Mouse (Mus musculus) left cerebral cortex, adult 9 months (tissue): Measurements from ENCODE around the gene Foxa2.

Source experiments
- DNase-seq, 2 experiments: peaks; one replicate each; pipeline ENCODE4 v3.0.0; 2022; ENCODE audit warnings: low spot score in 2 of 2

Gene Foxa2

GRCm38 (mm10) chr2:148046799-148047165 is at the start of gene Foxa2:
Gene Foxa2, minus strand, starts transcription at chr2:148046969.
- DNase-seq = no peak

DNA sequence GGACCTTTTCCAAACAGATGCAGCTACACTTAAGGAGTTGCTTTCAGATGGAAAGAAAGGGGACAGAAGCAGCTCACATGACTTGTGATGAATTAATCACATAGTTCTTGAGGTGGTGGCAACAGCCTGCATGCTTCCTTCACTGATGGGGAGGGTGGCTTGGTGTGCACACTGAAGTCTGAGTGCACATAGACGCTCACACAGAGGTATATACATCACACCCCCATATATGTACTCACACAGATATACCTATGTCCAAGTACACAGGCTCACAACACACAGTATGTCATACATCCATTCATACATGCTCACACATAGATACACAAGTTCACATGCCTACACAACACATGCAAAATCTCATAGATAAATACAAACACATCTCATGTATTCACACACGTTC is 45.3 kb upstream of the Foxa2 start:
- DNase-seq = no peak

- DNase-seq = no peak
These were observed 44.9 kb upstream of the Foxa2 start for GRCm38 (mm10) chr2:148091657-148092056.

- DNase-seq = no peak
These were observed 43.3 kb upstream of the Foxa2 start for GRCm38 (mm10) chr2:148090071-148090470.

GRCm38 (mm10) chr2:148085529-148085928 is 38.8 kb upstream of the Foxa2 start:
- no peak for DNase-seq

- no peak for DNase-seq
These were observed 38.4 kb upstream of the Foxa2 start for GRCm38 (mm10) chr2:148085126-148085525.

GRCm38 (mm10) chr2:148082283-148082682 is 35.5 kb upstream of the Foxa2 start:
- peak in 1 of 2 experiments; percentile 5 for DNase-seq

- no peak for DNase-seq
These were observed 13.9 kb upstream of the Foxa2 start for GRCm38 (mm10) chr2:148060705-148061104.

GRCm38 (mm10) chr2:148053411-148053810 is 6.6 kb upstream of the Foxa2 start:
- no peak for DNase-seq

GRCm38 (mm10) chr2:148048484-148049129 is 1.8 kb upstream of the Foxa2 start:
- peak in 1 of 2 experiments; percentile 48 for DNase-seq

DNA sequence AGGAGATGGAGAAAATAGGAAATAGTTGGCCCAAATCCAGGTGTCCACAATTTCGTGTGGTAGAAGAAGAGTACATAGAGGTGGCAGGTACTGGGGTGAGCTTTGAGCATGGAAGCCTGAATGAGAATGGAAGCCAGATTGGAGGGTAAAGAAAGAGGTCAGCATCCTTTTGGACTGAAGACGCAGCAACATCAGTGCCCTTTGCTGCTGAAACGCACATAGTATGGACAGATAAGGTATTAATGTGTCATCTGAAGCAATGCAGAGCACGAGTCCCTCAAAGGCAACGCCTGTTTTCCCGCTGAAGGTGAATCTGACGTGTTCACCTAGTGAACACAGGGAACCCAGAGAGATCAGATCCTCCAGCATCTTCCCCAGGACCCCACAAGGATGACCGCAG is 842 bp upstream of the Foxa2 start:
- no peak for DNase-seq

GRCm38 (mm10) chr2:148045937-148046798 is 601 bp downstream of the Foxa2 start:
- no peak for DNase-seq

DNA sequence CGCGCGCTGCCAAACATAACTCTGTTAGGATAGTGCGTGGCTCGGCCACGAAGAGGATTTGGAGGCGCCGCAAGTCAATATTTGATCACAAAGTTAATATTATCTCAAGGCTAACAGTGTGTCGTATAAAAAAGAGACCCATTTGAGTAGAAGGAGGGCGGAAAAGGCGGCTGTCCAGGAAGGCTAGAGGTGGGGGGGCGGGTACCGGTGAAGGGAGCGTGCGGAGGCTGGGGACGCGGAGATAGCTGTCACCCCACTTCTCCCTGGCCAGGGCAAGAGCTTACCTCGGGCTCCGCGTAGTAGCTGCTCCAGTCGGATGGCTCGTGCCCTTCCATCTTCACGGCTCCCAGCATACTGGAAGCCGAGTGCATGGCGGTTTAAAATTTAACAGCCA is 1.2 kb downstream of the Foxa2 start:
- DNase-seq = no peak

GRCm38 (mm10) chr2:148044877-148045539 is 1.8 kb downstream of the Foxa2 start:
- DNase-seq = no peak

DNA sequence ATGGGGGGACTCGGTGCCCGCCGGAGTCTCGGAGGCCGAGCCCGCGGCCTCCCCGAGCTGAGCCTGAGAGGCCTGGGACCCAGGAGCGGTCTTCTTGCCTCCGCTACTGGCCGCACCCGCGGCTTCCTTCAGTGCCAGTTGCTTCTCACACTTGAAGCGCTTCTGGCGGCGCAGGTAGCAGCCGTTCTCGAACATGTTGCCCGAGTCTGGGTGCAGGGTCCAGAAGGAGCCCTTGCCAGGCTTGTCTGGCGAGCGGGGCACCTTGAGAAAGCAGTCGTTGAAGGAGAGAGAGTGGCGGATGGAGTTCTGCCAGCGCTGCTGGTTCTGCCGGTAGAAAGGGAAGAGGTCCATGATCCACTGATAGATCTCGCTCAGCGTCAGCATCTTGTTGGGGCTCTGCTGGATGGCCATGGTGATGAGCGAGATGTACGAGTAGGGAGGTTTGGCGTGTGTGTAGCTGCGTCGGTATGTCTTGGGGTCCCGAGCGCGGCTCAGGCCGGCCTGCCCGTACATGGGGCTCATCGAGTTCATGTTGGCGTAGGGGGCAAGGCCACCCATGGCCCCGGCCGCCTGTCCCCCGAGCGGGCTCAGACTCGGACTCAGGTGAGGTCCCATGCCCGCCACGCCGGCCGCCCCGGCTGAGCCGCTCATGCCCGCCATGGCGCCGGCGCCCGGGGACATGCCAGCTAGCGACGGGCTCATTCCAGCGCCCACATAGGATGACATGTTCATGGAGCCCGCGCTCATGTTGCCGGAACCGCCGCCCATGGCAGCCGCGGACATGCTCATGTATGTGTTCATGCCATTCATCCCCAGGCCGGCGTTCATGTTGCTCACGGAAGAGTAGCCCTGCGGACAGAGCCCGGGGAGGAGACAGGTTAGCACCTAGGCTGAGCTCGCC is 2.5 kb downstream of the Foxa2 start:
- no peak for DNase-seq

GRCm38 (mm10) chr2:148043271-148043975 is 3.3 kb downstream of the Foxa2 start:
- DNase-seq = no peak

DNA sequence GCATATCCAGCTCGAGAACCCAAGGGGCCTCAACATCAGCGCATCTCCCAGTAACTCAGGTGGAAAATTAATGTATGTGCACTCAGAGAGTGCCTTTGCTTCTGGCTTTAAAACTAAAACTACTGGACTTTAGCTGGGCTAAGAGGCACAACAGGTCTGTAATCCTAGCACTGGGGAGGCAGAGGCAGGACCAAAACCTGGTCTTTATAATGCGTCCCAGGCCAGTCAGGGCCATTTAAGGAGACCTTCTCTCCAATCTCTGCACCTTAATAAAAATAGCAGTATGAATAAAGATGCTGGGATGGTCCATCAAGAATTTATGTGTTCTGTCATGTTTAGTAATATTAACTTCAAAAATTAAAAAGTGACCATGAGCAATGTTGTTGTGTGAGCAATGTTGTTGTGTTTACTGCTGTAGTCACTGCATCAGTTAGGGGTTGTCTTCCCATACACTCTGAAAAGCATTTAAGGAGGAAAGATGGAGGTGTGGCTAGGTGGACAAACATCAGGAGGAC is 4.6 kb downstream of the Foxa2 start:
- DNase-seq = no peak

DNA sequence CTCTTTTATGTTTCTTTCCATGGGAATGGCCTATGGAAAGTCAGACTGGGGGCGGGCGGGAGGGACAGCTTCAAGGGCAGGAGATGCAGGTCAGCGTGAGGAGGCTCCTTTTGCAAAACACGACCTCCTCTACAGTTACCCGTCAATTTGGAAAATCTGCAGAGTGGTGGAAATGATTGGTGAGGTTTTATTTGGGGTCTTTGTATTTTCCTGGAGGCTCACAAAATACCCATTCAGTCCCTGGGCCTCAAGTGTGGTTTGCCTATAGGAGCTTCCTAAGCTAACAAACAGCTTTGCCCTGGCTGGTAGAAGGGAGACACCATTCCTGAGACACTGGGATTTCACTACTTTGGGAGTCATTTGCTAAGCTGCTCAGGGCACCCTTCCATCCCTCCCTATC is 5.4 kb downstream of the Foxa2 start:
- no peak for DNase-seq

DNA sequence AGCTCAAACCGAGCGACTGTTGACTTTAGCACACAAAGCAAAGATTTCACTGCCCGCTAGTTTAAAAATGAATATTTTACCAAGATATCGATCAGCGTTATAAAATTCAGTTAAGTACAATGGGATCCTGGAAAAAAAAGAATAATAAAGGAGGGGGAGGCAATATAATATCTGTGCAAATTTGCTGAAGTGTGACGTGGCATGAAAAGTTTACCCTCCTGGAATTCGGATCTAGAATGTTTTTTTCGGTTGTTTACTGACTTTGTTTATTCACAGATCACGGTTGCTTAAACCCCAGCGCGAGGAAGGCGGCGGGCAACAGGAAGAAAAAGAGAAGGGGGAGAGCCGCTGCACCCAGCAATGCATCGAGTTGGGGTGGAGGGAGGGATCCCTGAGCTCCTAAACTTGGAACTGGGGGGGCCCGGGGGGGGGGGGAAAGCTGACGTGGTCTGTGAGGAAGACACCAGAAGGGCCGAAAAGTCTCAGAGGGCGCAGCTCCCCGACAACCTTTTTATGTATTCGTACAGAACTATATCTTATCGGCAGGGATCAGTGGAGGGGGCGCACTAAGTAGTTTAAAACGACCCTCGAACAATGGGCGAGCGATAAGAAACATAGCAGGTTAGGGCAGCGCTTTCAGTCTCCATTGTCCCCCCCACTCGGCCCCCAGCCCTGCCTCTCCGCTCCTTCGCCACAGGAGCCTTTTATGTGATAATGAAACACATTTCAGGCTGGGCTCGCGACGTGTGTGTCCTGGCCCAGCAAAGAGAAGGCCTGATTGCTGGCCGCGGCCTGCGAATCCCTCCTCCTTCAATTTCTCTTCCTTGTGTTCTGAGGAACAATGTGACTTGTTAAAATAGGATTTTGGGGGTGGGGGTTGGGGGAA is 6.3 kb downstream of the Foxa2 start:
- no peak for DNase-seq
